Mouse (Mus musculus): ENCODE measurements around the gene Sestd1. TPM values are rescaled to one million over a fixed set of nuclear protein-coding genes. Genes with fewer than 3 reads are reported as not detected.

Sestd1 gene
- polyA plus RNA-seq, 1 experiment from 2014 or later, result 23.0 TPM

DNA sequence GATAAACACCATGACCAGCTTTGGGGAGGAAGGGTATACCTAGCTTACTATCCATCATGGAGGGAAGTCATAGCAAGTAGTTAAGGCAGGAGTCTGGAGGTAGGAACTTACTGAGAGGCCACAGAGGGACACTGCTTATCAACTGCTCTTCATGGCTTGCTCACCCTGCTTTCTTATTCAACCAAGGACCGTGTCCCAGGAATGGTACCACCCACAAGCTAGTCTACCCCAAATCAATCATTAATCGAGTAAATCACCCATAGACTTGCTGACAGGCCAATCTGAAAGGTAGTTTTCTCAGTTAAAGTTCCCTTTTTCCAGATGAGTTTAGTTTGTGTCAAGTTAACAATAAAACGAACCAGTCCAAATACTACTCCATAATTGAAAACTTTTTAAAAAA, 117.0 kb downstream of the Sestd1 start:
- H3K27me3 ChIP-seq (ENCODE audit: low read depth, poor library complexity, severe bottlenecking), result no peaks in the 10 kb centered on the region
- H3K4me1 ChIP-seq, result peaks cover 5% of the 10 kb centered on the region
- no peaks in the 10 kb centered on the region for H3K9me3 ChIP-seq (replicated peaks)
- no peak overlapping the region for H3K4me3 ChIP-seq
- WGBS, result 89% methylated on average over 3 of the region's 3 CpGs
- no peak overlapping the region for H3K27ac ChIP-seq
- no peak for DNase-seq (ENCODE audit: low spot score)
- H3K36me3 ChIP-seq, result no peaks in the 10 kb centered on the region

DNA sequence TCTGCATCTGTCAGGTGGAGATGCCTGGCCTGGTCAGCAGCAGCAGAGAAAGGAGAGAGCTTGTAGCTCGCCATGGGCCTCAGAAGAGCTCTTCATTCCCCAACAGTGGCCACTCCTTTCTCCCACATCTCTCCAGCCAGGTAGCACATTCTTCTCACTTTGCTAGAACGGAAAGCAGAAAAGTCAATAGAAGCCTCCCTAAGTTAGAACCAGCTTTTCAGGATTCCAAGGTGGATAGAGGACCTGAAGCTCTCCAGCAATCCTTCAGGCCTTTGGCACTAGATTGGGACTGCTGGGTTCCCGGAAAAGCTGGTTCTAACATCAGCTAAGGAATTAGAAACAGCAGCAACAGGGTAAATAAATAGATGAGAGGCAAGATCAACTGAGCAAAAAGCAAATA, 118.3 kb downstream of the Sestd1 start:
- H3K36me3 ChIP-seq, result no peaks in the 10 kb centered on the region
- no peak overlapping the region for H3K4me3 ChIP-seq

DNA sequence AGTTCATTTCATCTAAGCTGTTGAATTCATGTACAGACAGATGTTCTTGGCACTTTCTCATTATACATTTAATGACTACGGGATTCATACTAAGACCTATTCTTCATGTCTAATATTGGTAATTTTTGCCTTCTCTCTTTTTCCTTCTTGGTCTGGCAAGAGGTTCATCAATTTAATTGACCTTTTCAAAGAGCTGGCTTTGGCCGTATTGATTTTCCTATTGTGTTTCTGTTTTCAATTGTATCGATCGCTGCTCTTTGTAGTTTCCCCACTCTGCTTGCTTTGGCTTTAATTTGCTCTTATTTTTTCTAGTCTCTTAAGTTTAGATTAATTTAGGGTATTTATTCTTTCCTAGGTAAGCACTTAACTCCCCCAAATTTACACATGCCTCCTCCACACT, 122.8 kb downstream of the Sestd1 start:
- 95% methylated on average over 4 of the region's 4 CpGs for WGBS

More for the DNA sequence above, 118.3 kb downstream of the Sestd1 start:
- Histone ChIP-seq H3K27ac (no peak overlapping the region), H3K27me3 (ENCODE audit: low read depth, poor library complexity, severe bottlenecking) (no peaks in the 10 kb centered on the region), H3K4me1 (no peaks in the 10 kb centered on the region), H3K9me3 (replicated peaks) (no peaks in the 10 kb centered on the region)
- DNase-seq (ENCODE audit: low spot score), result no peak
- WGBS, result 91% methylated on average over 3 of the region's 3 CpGs

DNA sequence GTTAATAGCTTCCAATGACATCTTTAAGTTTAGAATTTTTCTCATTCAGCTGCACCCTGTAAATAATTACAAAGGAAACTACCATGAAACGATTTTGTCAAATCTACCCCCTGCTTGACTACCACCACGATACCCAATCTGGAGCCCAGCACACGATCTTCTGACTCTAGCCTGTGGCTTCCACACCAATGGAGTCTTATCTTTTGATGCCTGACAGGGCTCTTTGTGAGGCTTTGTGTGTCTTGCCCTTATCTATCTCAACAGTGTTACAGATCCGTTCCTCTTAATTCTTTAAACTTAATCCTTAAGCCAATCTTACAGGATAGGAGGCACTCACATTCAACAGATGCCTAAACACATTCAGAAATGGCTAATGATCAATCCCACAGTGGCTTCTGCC, 126.3 kb downstream of the Sestd1 start:
- Histone ChIP-seq H3K27me3 (ENCODE audit: low read depth, poor library complexity, severe bottlenecking) (no peaks in the 10 kb centered on the region), H3K36me3 (no peaks in the 10 kb centered on the region), H3K4me3 (no peak overlapping the region), H3K27ac (no peak overlapping the region), H3K9me3 (replicated peaks) (no peaks in the 10 kb centered on the region), H3K4me1 (peaks cover 5% of the 10 kb centered on the region)
- 76% methylated on average over 4 of the region's 4 CpGs for WGBS
- DNase-seq (ENCODE audit: low spot score), result no peak

More for the DNA sequence above, 122.8 kb downstream of the Sestd1 start:
- no peaks in the 10 kb centered on the region for H3K4me1 ChIP-seq
- H3K9me3 ChIP-seq (replicated peaks), result no peaks in the 10 kb centered on the region
- no peaks in the 10 kb centered on the region for H3K27me3 ChIP-seq (ENCODE audit: low read depth, poor library complexity, severe bottlenecking)
- H3K36me3 ChIP-seq, result no peaks in the 10 kb centered on the region
- no peak overlapping the region for H3K27ac ChIP-seq
- H3K4me3 ChIP-seq, result no peak overlapping the region
- no peak for DNase-seq (ENCODE audit: low spot score)

DNA sequence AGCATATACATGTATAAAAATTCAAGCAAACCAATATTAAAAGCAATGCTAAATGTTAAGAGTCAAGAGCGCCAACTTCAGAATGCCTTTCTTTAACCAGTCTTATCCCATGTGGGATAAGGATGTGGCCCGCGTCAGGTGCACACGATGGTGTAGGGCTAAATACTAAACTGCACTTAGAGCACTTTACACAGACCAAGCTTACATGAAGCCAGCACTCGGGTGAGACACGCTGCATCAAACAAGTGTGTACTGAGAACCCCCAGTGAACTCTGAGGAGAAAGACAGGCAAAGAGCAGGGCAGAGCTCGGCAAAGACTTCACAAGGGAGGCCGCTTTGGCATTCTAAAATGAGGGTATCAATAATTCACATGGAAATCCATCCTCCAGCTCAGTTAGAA, 129.1 kb downstream of the Sestd1 start:
- Histone ChIP-seq H3K27me3 (ENCODE audit: low read depth, poor library complexity, severe bottlenecking) (no peaks in the 10 kb centered on the region), H3K27ac (no peak overlapping the region), H3K4me3 (no peak overlapping the region), H3K9me3 (replicated peaks) (no peaks in the 10 kb centered on the region), H3K4me1 (peaks cover 11% of the 10 kb centered on the region), H3K36me3 (no peaks in the 10 kb centered on the region)
- WGBS, result 95% methylated on average over 8 of the region's 8 CpGs
- DNase-seq (ENCODE audit: low spot score), result no peak

DNA sequence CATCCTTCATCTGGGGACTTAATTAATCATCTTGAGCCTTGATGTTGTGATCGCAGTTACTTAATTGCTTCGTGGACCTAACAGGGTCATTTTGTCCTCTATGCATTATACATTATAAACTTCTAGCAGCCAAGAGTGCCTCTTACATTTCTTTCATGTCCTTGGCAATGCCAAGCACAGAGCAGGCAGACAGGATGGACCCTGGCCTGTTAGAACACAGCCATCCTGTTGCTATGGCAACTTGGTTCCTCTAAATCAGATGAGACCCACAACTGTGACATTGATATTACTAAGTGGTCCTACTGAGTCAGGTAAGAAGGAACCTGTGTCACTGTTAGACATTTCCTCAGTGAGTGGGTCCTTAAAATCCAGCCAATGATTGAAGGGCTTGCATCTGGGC, 130.8 kb downstream of the Sestd1 start:
- Histone ChIP-seq H3K36me3 (no peaks in the 10 kb centered on the region), H3K4me1 (peaks cover 11% of the 10 kb centered on the region), H3K27me3 (ENCODE audit: low read depth, poor library complexity, severe bottlenecking) (no peaks in the 10 kb centered on the region), H3K4me3 (no peak overlapping the region), H3K9me3 (replicated peaks) (no peaks in the 10 kb centered on the region), H3K27ac (no peak overlapping the region)
- DNase-seq (ENCODE audit: low spot score), result no peak
- WGBS, result 54% methylated on average over 2 of the region's 2 CpGs

DNA sequence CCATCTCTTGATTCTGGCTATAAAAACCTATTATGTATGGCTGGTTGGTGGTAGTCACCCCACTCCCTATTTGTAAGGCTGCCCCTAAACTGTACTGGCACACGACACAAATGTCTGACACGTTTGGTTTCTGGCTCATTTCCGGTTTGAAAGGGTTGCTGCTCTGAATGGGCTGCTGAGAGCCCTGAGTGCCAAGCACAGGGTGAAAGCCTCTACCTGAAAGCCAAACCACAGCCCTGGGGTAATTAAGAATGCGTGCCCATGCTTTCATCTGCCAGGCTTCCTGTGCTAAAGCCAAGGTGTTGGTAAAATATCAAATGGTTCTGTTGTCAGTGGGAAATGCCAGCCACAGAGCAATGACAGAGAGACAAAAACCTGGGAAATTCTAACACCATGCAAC, 132.2 kb downstream of the Sestd1 start:
- Histone ChIP-seq H3K36me3 (no peaks in the 10 kb centered on the region), H3K4me3 (no peak overlapping the region), H3K27me3 (ENCODE audit: low read depth, poor library complexity, severe bottlenecking) (no peaks in the 10 kb centered on the region), H3K27ac (no peak overlapping the region), H3K9me3 (replicated peaks) (no peaks in the 10 kb centered on the region), H3K4me1 (peaks cover 11% of the 10 kb centered on the region)
- 48% methylated on average over 4 of the region's 4 CpGs for WGBS
- DNase-seq (ENCODE audit: low spot score), result no peak

DNA sequence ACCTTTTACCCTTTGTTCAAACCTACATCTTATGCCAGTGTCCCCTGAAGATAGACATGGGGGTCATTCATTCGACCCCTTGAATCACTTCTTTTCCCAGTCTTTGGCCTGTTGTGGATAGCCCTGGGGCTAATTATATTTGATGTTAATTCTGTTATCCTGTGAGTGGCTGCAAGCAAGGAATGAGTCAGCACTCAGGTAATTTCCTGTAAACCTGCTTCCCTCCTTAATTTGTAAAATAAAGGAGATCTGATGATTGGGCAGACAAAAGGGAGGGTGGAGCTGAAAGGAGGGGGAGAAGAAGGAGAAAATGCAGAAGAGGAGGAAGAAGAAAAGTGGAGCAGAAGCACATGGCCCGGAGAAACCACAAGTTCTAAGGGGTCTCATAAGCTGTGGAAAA, 133.4 kb downstream of the Sestd1 start:
- 79% methylated on average over 2 of the region's 2 CpGs for WGBS
- H3K4me3 ChIP-seq, result no peak overlapping the region
- DNase-seq (ENCODE audit: low spot score), result no peak
- H3K36me3 ChIP-seq, result no peaks in the 10 kb centered on the region
- H3K27me3 ChIP-seq (ENCODE audit: low read depth, poor library complexity, severe bottlenecking), result no peaks in the 10 kb centered on the region
- no peaks in the 10 kb centered on the region for H3K9me3 ChIP-seq (replicated peaks)
- H3K4me1 ChIP-seq, result peaks cover 11% of the 10 kb centered on the region
- H3K27ac ChIP-seq, result no peak overlapping the region

DNA sequence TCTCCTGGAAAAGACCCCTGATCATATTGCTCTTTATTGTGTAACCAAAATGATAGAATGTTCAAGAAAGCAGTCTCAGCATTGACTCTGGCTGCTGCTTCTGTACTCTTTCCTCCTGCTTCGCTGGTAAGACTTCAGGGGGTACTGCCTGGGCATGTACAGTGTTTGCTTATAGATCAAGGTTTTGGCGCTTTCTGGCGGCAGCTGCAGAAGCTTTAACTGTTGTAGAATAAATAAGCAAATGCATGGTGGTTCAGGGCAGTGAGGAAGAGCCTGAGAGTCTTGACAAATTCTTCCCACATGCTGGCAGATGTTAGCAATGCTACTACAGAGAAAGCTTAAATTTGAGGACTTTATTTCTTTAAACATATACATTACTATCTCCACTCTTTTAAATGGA, 134.1 kb downstream of the Sestd1 start:
- WGBS, result 74% methylated on average over 3 of the region's 3 CpGs
- peaks cover 11% of the 10 kb centered on the region for H3K4me1 ChIP-seq
- DNase-seq (ENCODE audit: low spot score), result no peak
- H3K4me3 ChIP-seq, result no peak overlapping the region
- H3K27me3 ChIP-seq (ENCODE audit: low read depth, poor library complexity, severe bottlenecking), result no peaks in the 10 kb centered on the region
- no peaks in the 10 kb centered on the region for H3K9me3 ChIP-seq (replicated peaks)
- no peak overlapping the region for H3K27ac ChIP-seq
- H3K36me3 ChIP-seq, result no peaks in the 10 kb centered on the region

DNA sequence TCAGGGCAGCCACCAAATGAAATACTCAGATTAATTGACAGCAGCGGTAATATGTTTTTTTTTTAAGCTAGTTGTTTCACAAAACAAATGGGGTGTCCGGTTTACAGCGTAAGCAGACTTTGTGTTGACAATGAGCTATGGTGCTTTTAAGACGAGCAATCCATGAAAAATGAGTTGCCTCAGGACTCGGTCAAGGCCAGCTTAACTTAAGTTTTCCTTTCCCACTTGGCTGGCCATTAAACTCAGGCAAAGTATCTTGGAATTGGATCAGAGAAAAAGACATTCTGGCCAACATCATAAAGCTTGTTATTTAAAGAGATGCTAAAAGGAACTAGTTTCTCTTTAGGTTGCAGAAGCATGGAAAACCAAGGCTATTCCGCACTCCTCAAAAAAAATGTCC, 136.9 kb downstream of the Sestd1 start:
- Histone ChIP-seq H3K36me3 (no peaks in the 10 kb centered on the region), H3K4me1 (peaks cover 4% of the 10 kb centered on the region; the same call in 1 of the 2 replicates), H3K27ac (no peak overlapping the region), H3K27me3 (ENCODE audit: low read depth, poor library complexity, severe bottlenecking) (no peaks in the 10 kb centered on the region), H3K9me3 (replicated peaks) (no peaks in the 10 kb centered on the region), H3K4me3 (no peak overlapping the region)
- WGBS, result 72% methylated on average over 6 of the region's 6 CpGs
- no peak for DNase-seq (ENCODE audit: low spot score)

DNA sequence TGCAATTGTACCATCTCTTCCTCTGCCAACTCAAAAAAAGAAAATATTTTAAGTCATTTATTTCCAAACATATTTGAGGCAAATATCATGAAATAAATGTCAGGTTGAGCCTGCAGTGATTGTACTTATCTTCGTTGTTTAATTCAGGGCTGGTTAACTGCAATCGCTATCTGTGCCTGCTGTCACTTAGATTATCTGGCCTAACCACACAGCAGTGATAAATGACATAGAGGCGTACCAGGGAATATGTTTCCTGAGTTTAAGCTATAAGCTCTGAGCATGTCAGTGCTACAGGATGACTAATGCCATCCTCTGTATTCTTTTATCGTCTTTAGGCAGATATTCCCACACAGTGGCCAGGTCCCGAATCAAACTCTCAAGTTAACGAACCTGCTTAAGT, 141.5 kb downstream of the Sestd1 start:
- Histone ChIP-seq H3K36me3 (no peaks in the 10 kb centered on the region), H3K4me1 (no peaks in the 10 kb centered on the region), H3K27ac (no peak overlapping the region), H3K4me3 (no peak overlapping the region), H3K27me3 (ENCODE audit: low read depth, poor library complexity, severe bottlenecking) (no peaks in the 10 kb centered on the region), H3K9me3 (replicated peaks) (no peaks in the 10 kb centered on the region)
- no peak for DNase-seq (ENCODE audit: low spot score)
- 91% methylated on average over 6 of the region's 6 CpGs for WGBS

DNA sequence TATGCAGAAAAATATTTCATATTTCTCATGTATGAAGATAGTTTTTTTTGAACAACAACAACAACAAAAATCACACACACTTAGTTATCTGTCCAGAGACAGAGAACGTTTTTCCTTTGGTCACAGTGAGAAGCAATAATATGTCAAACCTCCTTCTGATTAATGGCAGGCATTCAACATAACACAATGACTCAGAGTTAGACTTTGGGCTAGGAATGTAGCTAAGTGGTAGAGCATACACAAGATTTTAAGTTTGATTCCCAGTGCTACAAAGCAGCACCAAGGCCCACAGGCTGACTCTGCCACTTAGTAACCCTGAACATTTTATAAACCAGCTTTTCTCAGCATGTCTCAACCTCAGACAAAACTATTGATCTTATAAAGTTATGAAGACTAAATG, 145.5 kb downstream of the Sestd1 start:
- Histone ChIP-seq H3K27ac (no peak overlapping the region), H3K27me3 (ENCODE audit: low read depth, poor library complexity, severe bottlenecking) (no peaks in the 10 kb centered on the region), H3K4me1 (no peaks in the 10 kb centered on the region), H3K9me3 (replicated peaks) (no peaks in the 10 kb centered on the region), H3K4me3 (no peak overlapping the region), H3K36me3 (no peaks in the 10 kb centered on the region)
- 69% methylated on average over 1 of the region's 1 CpGs for WGBS
- DNase-seq (ENCODE audit: low spot score), result no peak

DNA sequence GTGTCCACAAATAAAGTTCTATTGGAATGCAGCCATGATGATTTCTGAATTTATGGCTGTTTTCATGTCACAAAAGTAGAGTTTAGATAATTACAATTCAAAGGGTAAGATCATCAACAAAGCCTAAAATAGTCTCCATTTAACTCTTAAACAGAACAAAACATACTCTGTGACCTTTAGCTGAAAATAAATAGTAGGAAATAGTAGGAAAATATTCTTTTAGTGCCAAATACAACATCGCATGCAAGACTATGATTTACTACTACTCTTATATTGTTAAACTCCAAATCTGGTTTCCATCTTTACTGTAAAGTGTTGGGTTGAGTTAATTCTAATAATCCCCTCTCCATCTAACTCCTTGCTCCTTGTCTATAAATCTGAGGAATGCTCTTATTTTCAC, 147.0 kb downstream of the Sestd1 start:
- no peaks in the 10 kb centered on the region for H3K4me1 ChIP-seq
- no peak overlapping the region for H3K27ac ChIP-seq
- no peak for DNase-seq (ENCODE audit: low spot score)
- H3K4me3 ChIP-seq, result no peak overlapping the region
- no peaks in the 10 kb centered on the region for H3K36me3 ChIP-seq
- no peaks in the 10 kb centered on the region for H3K9me3 ChIP-seq (replicated peaks)
- H3K27me3 ChIP-seq (ENCODE audit: low read depth, poor library complexity, severe bottlenecking), result no peaks in the 10 kb centered on the region
- 96% methylated on average over 1 of the region's 1 CpGs for WGBS
